Mouse (Mus musculus) small intestine, adult 2 months (tissue): ENCODE measurements around the gene Kcna7.

ENCODE experiments used
- CTCF ChIP-seq: fragments of 200-500 bp; IDR thresholded peaks from 2 replicates; pipeline ENCODE4 v1.5.1; 2012; ENCODE audit warnings: low read depth, mild to moderate bottlenecking, control low read depth, inconsistent platforms, low read length, moderate library complexity, mixed read lengths; ENCODE audit not compliant: insufficient replicate concordance, insufficient read length; ENCODE audit errors: extremely low read depth
- POLR2A ChIP-seq: fragments of 200-500 bp; IDR thresholded peaks from 2 replicates; pipeline ENCODE4 v1.6.1; 2012; ENCODE audit warnings: low read depth, mild to moderate bottlenecking, control low read depth, inconsistent platforms, low read length, moderate library complexity

DNA sequence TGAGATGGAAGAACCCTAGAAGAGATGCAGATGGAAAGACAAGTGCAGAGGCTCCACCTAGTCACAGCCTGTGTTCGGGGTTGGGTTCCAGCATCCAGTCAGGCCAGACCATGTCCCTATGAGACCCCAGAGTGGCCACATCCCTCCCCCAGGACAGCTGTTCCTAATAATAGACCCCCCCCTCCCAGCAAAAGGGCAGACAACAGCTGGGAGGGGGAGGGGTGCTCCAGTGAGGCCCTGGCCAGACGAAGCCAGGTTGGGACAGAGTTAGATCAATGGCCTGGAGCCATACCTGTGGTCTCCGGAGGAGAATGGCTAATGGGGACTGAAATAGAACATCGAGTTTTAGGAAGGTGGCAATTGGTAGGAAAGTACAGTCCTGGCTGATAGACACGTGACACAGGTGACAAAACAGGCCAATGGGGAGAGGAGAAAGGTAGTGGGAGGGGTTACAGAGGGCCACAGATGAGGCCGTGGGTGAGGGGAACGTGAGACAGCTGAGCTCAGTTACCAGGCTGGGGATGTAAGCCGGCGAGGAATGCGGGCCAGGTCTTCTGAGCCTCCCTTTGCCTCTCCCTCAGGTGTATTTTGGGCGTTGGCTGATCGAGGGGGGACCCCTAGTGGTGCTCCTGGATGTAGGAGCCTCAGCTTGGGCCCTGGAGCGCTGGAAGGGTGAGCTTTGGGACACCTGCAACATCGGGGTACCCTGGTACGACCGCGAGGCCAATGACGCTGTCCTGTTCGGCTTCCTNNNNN is 32.2 kb downstream of the Kcna7 start, which contains the start of gene Ruvbl2:
- TF ChIP-seq CTCF (peak; percentile 36; the same call in 1 of the 2 replicates), POLR2A (no peak)
